Mouse (Mus musculus): Measurements from ENCODE around the gene Nckap1.

Gene Nckap1

GRCm38 (mm10) chr2:80581043-80581711, at the start of gene Nckap1:
Gene Nckap1, minus strand, starts transcription at chr2:80581380.
- peak; percentile 85 for DNase-seq (ENCODE audit: low read depth, low spot score)

- no peak for DNase-seq (ENCODE audit: low read depth, low spot score)
These were observed 43.3 kb upstream of the Nckap1 start for GRCm38 (mm10) chr2:80624523-80624922.

GRCm38 (mm10) chr2:80621921-80622320, 40.7 kb upstream of the Nckap1 start:
- no peak for DNase-seq (ENCODE audit: low read depth, low spot score)

- no peak for DNase-seq (ENCODE audit: low read depth, low spot score)
These were observed 37.8 kb upstream of the Nckap1 start for GRCm38 (mm10) chr2:80618991-80619390.

- DNase-seq (ENCODE audit: low read depth, low spot score) = peak; percentile 94
These were observed 35.9 kb upstream of the Nckap1 start, which contains the start of the genes Dusp19 and Nup35 for GRCm38 (mm10) chr2:80616854-80617737. Gene Dusp19, plus strand, starts transcription at chr2:80617045. Gene Nup35, plus strand, starts transcription at chr2:80617236.

- DNase-seq (ENCODE audit: low read depth, low spot score) = no peak
These were observed 31.6 kb upstream of the Nckap1 start for GRCm38 (mm10) chr2:80612796-80613195.

GRCm38 (mm10) chr2:80612286-80612685, 31.1 kb upstream of the Nckap1 start:
- no peak for DNase-seq (ENCODE audit: low read depth, low spot score)

GRCm38 (mm10) chr2:80603771-80604426, 22.7 kb upstream of the Nckap1 start:
- no peak for DNase-seq (ENCODE audit: low read depth, low spot score)

- DNase-seq (ENCODE audit: low read depth, low spot score) = no peak
These were observed 21.6 kb upstream of the Nckap1 start for GRCm38 (mm10) chr2:80602756-80603155.

GRCm38 (mm10) chr2:80600611-80601010, 19.4 kb upstream of the Nckap1 start:
- no peak for DNase-seq (ENCODE audit: low read depth, low spot score)

- DNase-seq (ENCODE audit: low read depth, low spot score) = no peak
These were observed 18.7 kb upstream of the Nckap1 start for GRCm38 (mm10) chr2:80599850-80600249.

- no peak for DNase-seq (ENCODE audit: low read depth, low spot score)
These were observed 15.8 kb upstream of the Nckap1 start for GRCm38 (mm10) chr2:80596960-80597359.

GRCm38 (mm10) chr2:80594215-80594918, 13.2 kb upstream of the Nckap1 start:
- DNase-seq (ENCODE audit: low read depth, low spot score) = no peak

- no peak for DNase-seq (ENCODE audit: low read depth, low spot score)
These were observed 1.2 kb upstream of the Nckap1 start for GRCm38 (mm10) chr2:80582356-80582755.

GRCm38 (mm10) chr2:80580311-80580961, 744 bp downstream of the Nckap1 start:
- DNase-seq (ENCODE audit: low read depth, low spot score) = no peak

- peak; percentile 55 for DNase-seq (ENCODE audit: low read depth, low spot score)
These were observed 1.8 kb downstream of the Nckap1 start for GRCm38 (mm10) chr2:80579253-80579891.

- DNase-seq (ENCODE audit: low read depth, low spot score) = no peak
These were observed 3.9 kb downstream of the Nckap1 start for GRCm38 (mm10) chr2:80577286-80577685.

GRCm38 (mm10) chr2:80570656-80571055, 10.5 kb downstream of the Nckap1 start:
- DNase-seq (ENCODE audit: low read depth, low spot score) = no peak

- DNase-seq (ENCODE audit: low read depth, low spot score) = no peak
These were observed 13.8 kb downstream of the Nckap1 start for GRCm38 (mm10) chr2:80567411-80567810.

GRCm38 (mm10) chr2:80562253-80562652, 18.9 kb downstream of the Nckap1 start:
- no peak for DNase-seq (ENCODE audit: low read depth, low spot score)
